Mouse (Mus musculus) hindbrain, embryonic 11.5 days (tissue): ENCODE measurements around the gene Trim44. TPM values are rescaled to one million over a fixed set of nuclear protein-coding genes. Genes with fewer than 3 reads are reported as not detected.
A peak's percentile ranks its signal among the peaks of the same experiment; 100 is the strongest.

Source experiments
- ATAC-seq: fragments of 200-750 bp; cut with Nextera tagmentation; 2 replicates; pipeline ENCODE4 v1.8.0; 2017; ENCODE audit warnings: mild to moderate bottlenecking, moderate TSS enrichment, moderate library complexity; ENCODE audit not compliant: low FRiP score
- DNase-seq: peaks from one replicate; pipeline ENCODE4 v3.0.0-alpha.2; 2015; ENCODE audit warnings: low spot score
- H3K27ac ChIP-seq: fragments of 300-500 bp; sonication (generic); 2 replicates; pipeline ENCODE4 v1.5.1; 2014; ENCODE audit warnings: mild to moderate bottlenecking, low read depth, low read length
- H3K27me3 ChIP-seq: fragments of 300-500 bp; sonication (generic); 2 replicates; pipeline ENCODE4 v1.6.1; 2014; ENCODE audit warnings: mild to moderate bottlenecking, low read length, moderate library complexity, mixed read lengths; ENCODE audit not compliant: control insufficient read depth, insufficient read depth
- H3K36me3 ChIP-seq: fragments of 300-500 bp; sonication (generic); 2 replicates; pipeline ENCODE4 v1.6.1; 2014; ENCODE audit warnings: mild to moderate bottlenecking, low read length, moderate library complexity, mixed read lengths; ENCODE audit not compliant: control insufficient read depth, insufficient read depth
- H3K4me1 ChIP-seq: fragments of 300-500 bp; sonication (generic); replicated peaks from 2 replicates; pipeline ENCODE4 v1.6.1; 2014; ENCODE audit warnings: low read length, mixed read lengths; ENCODE audit not compliant: control insufficient read depth, insufficient read depth
- H3K4me2 ChIP-seq: fragments of 300-500 bp; sonication (generic); replicated peaks from 2 replicates; pipeline ENCODE4 v1.6.1; 2014; ENCODE audit warnings: mild to moderate bottlenecking, low read depth, low read length
- H3K4me3 ChIP-seq: fragments of 300-500 bp; sonication (generic); 2 replicates; pipeline ENCODE4 v1.5.1; 2014; ENCODE audit warnings: low read depth, low read length
- H3K9ac ChIP-seq: fragments of 300-500 bp; sonication (generic); 2 replicates; pipeline ENCODE4 v1.6.1; 2014; ENCODE audit warnings: low read depth, low read length
- H3K9me3 ChIP-seq: fragments of 300-500 bp; sonication (generic); 2 replicates; pipeline ENCODE4 v1.6.1; 2016; ENCODE audit warnings: low read length; ENCODE audit not compliant: control insufficient read depth
- WGBS: fragments of 180-500 bp; shearing (Covaris S2); extraction: QIAGEN DNeasy Blood & Tissue Kit; methylation state at CpG from one replicate; pipeline ENCODE4 v1.1.7; 2014; 5-methylcytosine and 5-hydroxymethylcytosine counted together
- polyA plus RNA-seq: library from polyadenylated mRNA; unstranded; fragments of >200 nt; fragmentation: Nextera tagmentation; extraction: Ambion mirVana; gene quantifications from 2 replicates; pipeline ENCODE4 v1.2.1, GENCODE M21; 2014

Gene Trim44
- polyA plus RNA-seq, result 44.3 and 44.6 TPM in 2 replicates

- Histone ChIP-seq H3K9ac (no peak within 1 kb of the TSS), H3K4me2 (no peak within 1 kb of the TSS), H3K27ac (no peak within 1 kb of the TSS), H3K9me3 (no peaks in the 10 kb centered on the region), H3K36me3 (no peaks in the 10 kb centered on the region), H3K27me3 (no peaks in the 10 kb centered on the region), H3K4me1 (no peaks in the 10 kb centered on the region), H3K4me3 (no peak within 1 kb of the TSS)
- ATAC-seq (no peak), DNase-seq (peak; percentile 31)
- 38% methylated on average over 14 of the region's 14 CpGs for whole genome bisulfite sequencing
These were observed at the start of gene Trim44 for GRCm38 (mm10) chr2:102407363-102408184. Gene Trim44 (minus strand): TSS chr2:102407828.

- WGBS, result 86% methylated on average over 1 of the region's 1 CpGs
- H3K4me3 ChIP-seq, result no peak overlapping the region
- no peaks in the 10 kb centered on the region for H3K4me1 ChIP-seq
- no peaks in the 10 kb centered on the region for H3K36me3 ChIP-seq
- ATAC-seq (no peak), DNase-seq (no peak)
- no peaks in the 10 kb centered on the region for H3K9me3 ChIP-seq
- no peak overlapping the region for H3K9ac ChIP-seq
- H3K27me3 ChIP-seq, result no peaks in the 10 kb centered on the region
- H3K27ac ChIP-seq, result no peak overlapping the region
- H3K4me2 ChIP-seq, result no peak overlapping the region
These were observed 47.5 kb upstream of the Trim44 start for GRCm38 (mm10) chr2:102455126-102455525.

- Histone ChIP-seq H3K9me3 (no peaks in the 10 kb centered on the region), H3K36me3 (no peaks in the 10 kb centered on the region), H3K4me3 (no peak overlapping the region), H3K27ac (no peak overlapping the region), H3K27me3 (no peaks in the 10 kb centered on the region), H3K9ac (no peak overlapping the region), H3K4me1 (no peaks in the 10 kb centered on the region), H3K4me2 (no peak overlapping the region)
- 51% methylated on average over 3 of the region's 3 CpGs for WGBS
- peak; percentile 43 for DNase-seq
- no peak for ATAC-seq
These were observed 45.8 kb upstream of the Trim44 start for GRCm38 (mm10) chr2:102453447-102453846.

- peak within 1 kb of the TSS; percentile 91 for H3K4me3 ChIP-seq
- no peaks in the 10 kb centered on the region for H3K27me3 ChIP-seq
- H3K9me3 ChIP-seq, result no peaks in the 10 kb centered on the region
- ATAC-seq (peak; percentile 87), DNase-seq (peak; percentile 91)
- under 1% methylated on average over 37 of the region's 49 CpGs for WGBS
- H3K4me2 ChIP-seq, result peak within 1 kb of the TSS; percentile 91
- H3K27ac ChIP-seq, result peak within 1 kb of the TSS; percentile 96
- peak within 1 kb of the TSS; percentile 97 for H3K9ac ChIP-seq
- H3K36me3 ChIP-seq, result no peaks in the 10 kb centered on the region
- no peaks in the 10 kb centered on the region for H3K4me1 ChIP-seq
These were observed 44.3 kb upstream of the Trim44 start, which contains the start of gene Fjx1 for GRCm38 (mm10) chr2:102451671-102452549. Gene Fjx1 (minus strand): TSS chr2:102452499.

GRCm38 (mm10) chr2:102450761-102451670 is 43.4 kb upstream of the Trim44 start:
- H3K36me3 ChIP-seq, result no peaks in the 10 kb centered on the region
- under 1% methylated on average over 92 of the region's 109 CpGs for WGBS
- H3K4me1 ChIP-seq, result no peaks in the 10 kb centered on the region
- no peaks in the 10 kb centered on the region for H3K27me3 ChIP-seq
- no peaks in the 10 kb centered on the region for H3K9me3 ChIP-seq
- DNase-seq, result peak; percentile 74
- peak overlapping the region; percentile 97 for H3K9ac ChIP-seq
- peak overlapping the region; percentile 91 for H3K4me3 ChIP-seq
- peak overlapping the region; percentile 91 for H3K4me2 ChIP-seq
- ATAC-seq, result peak; percentile 55
- H3K27ac ChIP-seq, result peak overlapping the region; percentile 96

GRCm38 (mm10) chr2:102450248-102450760 is 42.7 kb upstream of the Trim44 start:
- Histone ChIP-seq H3K27me3 (no peaks in the 10 kb centered on the region), H3K4me2 (peak overlapping the region; percentile 91), H3K27ac (peak overlapping the region; percentile 96), H3K4me1 (no peaks in the 10 kb centered on the region), H3K9me3 (no peaks in the 10 kb centered on the region), H3K36me3 (no peaks in the 10 kb centered on the region), H3K9ac (peak overlapping the region; percentile 97), H3K4me3 (peak overlapping the region; percentile 91)
- under 1% methylated on average over 43 of the region's 43 CpGs for WGBS
- peak; percentile 33 for ATAC-seq
- peak; percentile 74 for DNase-seq

- Histone ChIP-seq H3K4me3 (peak overlapping the region; percentile 91), H3K9me3 (no peaks in the 10 kb centered on the region), H3K4me1 (no peaks in the 10 kb centered on the region), H3K27me3 (no peaks in the 10 kb centered on the region), H3K36me3 (no peaks in the 10 kb centered on the region), H3K9ac (peak overlapping the region; percentile 97), H3K4me2 (peak overlapping the region; percentile 91), H3K27ac (peak overlapping the region; percentile 96)
- peak; percentile 82 for DNase-seq
- peak; percentile 60 for ATAC-seq
- WGBS, result under 1% methylated on average over 17 of the region's 17 CpGs
These were observed 42.1 kb upstream of the Trim44 start for GRCm38 (mm10) chr2:102449630-102450247.
